Mouse (Mus musculus) ES-E14 (cell line): Measurements from ENCODE around the gene Fbxw2. TPM values are rescaled to one million over a fixed set of nuclear protein-coding genes. Genes with fewer than 3 reads are reported as not detected.

ENCODE experiments used
- DNase-seq: peaks from one replicate; pipeline ENCODE4 v3.0.0-alpha.2; 2013; ENCODE audit warnings: low read depth, low spot score
- H3K27ac ChIP-seq: 2 replicates; pipeline ENCODE4 v1.5.1; 2012; ENCODE audit warnings: low read depth, mild to moderate bottlenecking, low read length, moderate library complexity, mixed read lengths; ENCODE audit not compliant: poor library complexity, insufficient read depth, severe bottlenecking
- H3K36me3 ChIP-seq: 2 replicates; pipeline ENCODE4 v1.6.1; 2012; ENCODE audit warnings: mild to moderate bottlenecking, low read length, moderate library complexity, mixed read lengths; ENCODE audit not compliant: control insufficient read depth, poor library complexity, insufficient read depth, severe bottlenecking
- H3K4me1 ChIP-seq, 2 experiments: fragments of 150-350 bp in 1 of 2; sonication (generic) in 1 of 2; 2 replicates each; pipeline ENCODE4 v1.6.1; 2012; ENCODE audit warnings: low read length in 2 of 2, mild to moderate bottlenecking in 1 of 2, mixed read lengths in 1 of 2; ENCODE audit not compliant: control insufficient read depth in 2 of 2, insufficient read depth in 2 of 2, poor library complexity in 1 of 2
- H3K4me3 ChIP-seq, 2 experiments: fragments of 150-350 bp in 1 of 2; sonication (generic) in 1 of 2; 2 replicates each; pipeline ENCODE4 v1.5.1; 2012; ENCODE audit warnings: low read length in 2 of 2, low read depth in 1 of 2, mild to moderate bottlenecking in 1 of 2, mixed read lengths in 1 of 2; ENCODE audit not compliant: insufficient read depth in 1 of 2, poor library complexity in 1 of 2, severe bottlenecking in 1 of 2
- H3K9ac ChIP-seq: 2 replicates; pipeline ENCODE4 v1.6.1; 2012; ENCODE audit warnings: low read depth, mild to moderate bottlenecking, low read length, mixed read lengths; ENCODE audit not compliant: poor library complexity, insufficient read depth, severe bottlenecking
- H3K9me3 ChIP-seq: fragments of 150-350 bp; sonication (generic); 2 replicates; pipeline ENCODE4 v1.6.1; 2012; ENCODE audit warnings: low read depth, mild to moderate bottlenecking, low read length; ENCODE audit not compliant: control insufficient read depth, insufficient read depth
- CHD2 ChIP-seq: IDR thresholded peaks from 2 replicates; pipeline ENCODE4 v1.6.1; 2014; ENCODE audit warnings: mild to moderate bottlenecking, low read depth, low read length, inconsistent platforms
- HCFC1 ChIP-seq: IDR thresholded peaks from 2 replicates; pipeline ENCODE4 v1.6.1; 2012; ENCODE audit warnings: low read length, inconsistent platforms, borderline replicate concordance; ENCODE audit not compliant: insufficient read depth
- MAFK ChIP-seq: IDR thresholded peaks from 2 replicates; pipeline ENCODE4 v1.6.1; 2014; ENCODE audit warnings: mild to moderate bottlenecking, low read depth, low read length, inconsistent platforms; ENCODE audit not compliant: insufficient read depth
- ZC3H11A ChIP-seq: IDR thresholded peaks from 2 replicates; pipeline ENCODE4 v1.6.1; 2012; ENCODE audit warnings: low read depth, mild to moderate bottlenecking, inconsistent platforms, low read length, borderline replicate concordance
- ZNF384 ChIP-seq: IDR thresholded peaks from 2 replicates; pipeline ENCODE4 v1.6.1; 2012; ENCODE audit warnings: low read depth, low read length, inconsistent platforms
- in situ Hi-C, 2 experiments: fragments of 600-800 bp; cut with MboI; formaldehyde crosslinking; loops; one replicate each; pipeline ENCODE4 v1.15.1; 2025; ENCODE audit warnings: low sequenced_read_pairs in 2 of 2, inconsistent platforms in 1 of 2; ENCODE audit not compliant: unreplicated experiment in 2 of 2
- total RNA-seq: library from RNA; depleted of rRNA; stranded (reverse); fragments of 300-350 nt; gene quantifications from 2 replicates; pipeline ENCODE4 v1.2.3, GENCODE M21; 2012

Gene Fbxw2
- total RNA-seq, 1 experiment, result 57.2 TPM

DNA sequence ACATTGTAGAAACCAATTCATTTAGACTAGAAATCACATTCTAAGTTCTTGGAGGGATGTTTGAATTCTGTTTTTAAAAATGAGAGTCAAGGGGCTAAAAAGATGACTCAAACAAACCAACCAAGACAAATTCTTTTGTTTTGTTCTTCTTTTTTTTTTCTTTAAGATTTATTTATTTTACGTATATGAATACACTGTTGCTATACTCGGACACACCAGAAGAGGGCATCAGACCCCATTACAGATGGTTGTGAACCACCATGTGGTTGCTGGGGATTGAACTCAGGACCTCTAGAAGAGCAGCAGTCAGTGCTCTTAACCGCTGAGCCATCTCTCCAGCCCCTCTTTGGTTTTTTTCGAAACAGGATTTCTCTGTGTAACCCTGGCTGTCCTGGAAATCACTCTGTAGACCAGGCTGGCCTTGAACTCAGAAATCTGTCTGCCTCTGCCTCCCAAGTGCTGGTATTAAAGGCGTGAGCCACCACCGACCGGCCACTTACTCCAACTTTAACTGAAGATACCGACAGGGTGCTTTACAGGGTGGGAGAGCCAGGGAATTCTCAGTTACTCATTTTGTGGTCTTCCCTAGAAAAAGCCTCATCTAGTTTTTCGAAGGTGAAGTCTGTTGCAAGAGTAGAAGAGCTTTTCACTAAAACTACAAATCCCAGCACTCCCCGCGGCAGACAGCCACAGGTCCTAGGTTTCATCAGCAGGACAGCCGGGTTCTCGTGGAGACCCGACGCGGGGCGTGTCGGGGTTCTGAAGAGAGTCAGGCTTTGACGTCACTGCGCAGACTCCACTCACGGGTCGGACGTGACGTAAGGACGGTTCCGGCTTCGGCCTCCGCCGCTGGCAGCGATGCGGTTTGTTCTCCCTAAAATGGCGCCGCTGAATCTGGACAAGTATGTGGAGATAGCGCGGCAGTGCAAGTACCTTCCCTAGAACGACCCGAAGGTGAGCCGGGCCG is 24.3 kb downstream of the Fbxw2 start:
- Histone ChIP-seq H3K27ac (peak overlapping the region; percentile 90), H3K4me3 (peak overlapping the region; percentile 94 to 99), H3K9me3 (no peaks in the 10 kb centered on the region), H3K36me3 (peaks cover 8% of the 10 kb centered on the region), H3K9ac (peak overlapping the region; percentile 96), H3K4me1 (no peaks in the 10 kb centered on the region)
- in situ Hi-C loops, result no loop called here
- DNase-seq, result peak; percentile 98
- TF ChIP-seq MAFK (no peak), ZNF384 (no peak), HCFC1 (peak; percentile 95)

DNA sequence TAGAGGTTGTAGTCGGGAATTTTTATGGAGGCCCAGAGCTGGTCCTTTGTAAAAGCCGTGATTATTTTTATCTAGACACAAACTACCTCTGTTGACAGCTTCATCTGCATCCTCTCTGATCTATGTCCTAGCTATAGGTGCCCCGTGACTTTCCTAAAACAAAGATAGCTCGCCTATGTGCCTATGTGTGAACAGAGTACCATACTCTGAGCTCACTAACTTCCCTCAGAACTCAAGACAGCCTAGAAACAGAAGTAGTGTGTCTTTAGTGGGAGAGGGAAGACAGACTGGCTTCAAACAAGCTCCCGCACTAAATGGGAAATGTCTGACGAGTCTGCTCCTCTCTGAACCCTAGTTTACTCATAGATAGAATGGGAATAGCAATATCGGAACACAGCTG is 25.7 kb downstream of the Fbxw2 start:
- no peak overlapping the region for H3K9ac ChIP-seq

DNA sequence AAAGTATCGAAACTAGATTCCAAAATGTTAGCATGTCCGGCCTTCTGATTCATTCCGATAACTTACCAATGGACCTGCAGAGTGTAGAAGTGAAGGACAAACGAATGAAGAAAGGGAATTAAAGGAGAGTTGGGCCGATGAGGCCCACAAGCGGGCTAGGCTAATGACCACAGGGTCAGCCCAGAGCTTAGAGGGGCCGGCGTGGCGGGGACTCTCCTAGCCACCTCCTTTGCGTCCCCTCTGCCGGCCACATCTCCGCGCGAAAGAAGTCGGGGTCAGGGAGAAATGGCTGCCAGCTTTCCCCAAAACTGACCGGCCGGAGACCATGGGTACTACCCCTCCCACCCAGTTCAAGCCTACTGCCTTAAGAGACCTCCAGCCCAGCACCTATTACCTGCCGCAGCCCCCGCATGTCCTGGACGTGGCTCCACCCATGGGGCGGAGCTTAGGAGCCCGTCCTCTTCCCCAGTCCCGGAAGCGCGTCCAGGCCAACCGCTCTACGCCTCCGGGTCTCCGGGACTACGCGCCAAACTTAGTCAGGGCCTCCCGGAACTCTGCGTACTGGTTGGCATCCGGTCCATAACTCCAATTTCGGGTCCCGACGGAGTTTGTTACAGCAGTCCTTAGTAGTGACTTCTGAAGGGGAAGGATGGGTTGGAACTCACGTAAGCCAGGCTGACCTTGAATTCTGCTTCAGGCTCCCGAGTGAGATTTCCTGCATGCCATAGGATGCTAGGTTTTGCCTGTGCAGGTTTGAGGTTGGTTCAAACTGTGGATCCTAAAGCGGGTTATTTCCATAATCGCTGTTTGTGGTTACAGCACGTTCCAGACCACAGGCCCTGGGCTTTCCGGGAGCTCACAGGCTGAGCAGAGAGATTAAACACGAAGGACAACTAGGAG is 26.5 kb downstream of the Fbxw2 start, which contains the start of gene Rabepk:
Gene Rabepk, minus strand, starts transcription at position 556 of the 900 bp plus-strand sequence.
- H3K4me1 ChIP-seq, result no peaks in the 10 kb centered on the region
- H3K36me3 ChIP-seq, result peaks cover 4% of the 10 kb centered on the region; the same call in 1 of the 2 replicates
- no peaks in the 10 kb centered on the region for H3K9me3 ChIP-seq
- DNase-seq, result peak; percentile 82
- peak within 1 kb of the TSS; percentile 79 to 88 for H3K4me3 ChIP-seq
- H3K9ac ChIP-seq, result peak within 1 kb of the TSS; percentile 83
- TF ChIP-seq HCFC1 (peak; percentile 57; the same call in 1 of the 2 replicates), ZNF384 (no peak), ZC3H11A (no peak)
- 0 out of 2 replicates have a peak within 1 kb of the TSS, but pooled peaks have one; percentile 14 for H3K27ac ChIP-seq
- in situ Hi-C loops, result no loop called here

More for the DNA sequence above, 25.7 kb downstream of the Fbxw2 start:
- no peaks in the 10 kb centered on the region for H3K9me3 ChIP-seq
- in situ Hi-C loops, result no loop called here
- peak overlapping the region in 1 of 2 experiments; percentile 88; a peak in 2 of 4 replicates for H3K4me3 ChIP-seq
- TF ChIP-seq HCFC1 (no peak), ZNF384 (no peak), ZC3H11A (no peak), MAFK (no peak), CHD2 (no peak)
- no peak for DNase-seq
- peaks cover 4% of the 10 kb centered on the region for H3K36me3 ChIP-seq
- no peaks in the 10 kb centered on the region for H3K4me1 ChIP-seq
- no peak overlapping the region for H3K27ac ChIP-seq

DNA sequence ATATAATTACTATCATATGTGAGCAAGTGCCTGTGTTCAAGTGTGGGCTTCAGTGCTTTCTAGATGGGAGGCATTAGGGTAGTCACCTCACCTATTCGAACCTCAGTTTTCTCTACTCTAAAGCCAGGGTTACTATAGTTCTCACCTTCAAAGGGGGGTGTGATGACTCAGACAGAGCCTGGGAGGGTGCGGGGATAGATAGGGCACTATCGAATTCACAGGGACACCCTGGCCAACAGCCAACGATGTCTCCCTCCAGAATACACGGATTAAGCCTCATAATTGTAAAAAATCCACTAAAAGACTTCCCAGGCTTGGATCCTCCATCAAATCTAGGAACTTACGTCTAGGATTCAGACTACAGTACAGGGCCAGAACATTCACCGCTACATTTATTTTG is 30.7 kb downstream of the Fbxw2 start:
- no peaks in the 10 kb centered on the region for H3K4me1 ChIP-seq
- H3K9ac ChIP-seq, result no peak overlapping the region
- H3K4me3 ChIP-seq, result no peak overlapping the region
- in situ Hi-C loops, result no loop called here
- H3K36me3 ChIP-seq, result peaks cover 4% of the 10 kb centered on the region; the same call in 1 of the 2 replicates
- H3K27ac ChIP-seq, result no peak overlapping the region
- TF ChIP-seq ZNF384 (no peak), HCFC1 (no peak), ZC3H11A (no peak), MAFK (no peak), CHD2 (no peak)
- no peaks in the 10 kb centered on the region for H3K9me3 ChIP-seq
- no peak for DNase-seq
